Comparison of ENCODE assay signal across 19 mouse cellular contexts in the genomic region with DNA sequence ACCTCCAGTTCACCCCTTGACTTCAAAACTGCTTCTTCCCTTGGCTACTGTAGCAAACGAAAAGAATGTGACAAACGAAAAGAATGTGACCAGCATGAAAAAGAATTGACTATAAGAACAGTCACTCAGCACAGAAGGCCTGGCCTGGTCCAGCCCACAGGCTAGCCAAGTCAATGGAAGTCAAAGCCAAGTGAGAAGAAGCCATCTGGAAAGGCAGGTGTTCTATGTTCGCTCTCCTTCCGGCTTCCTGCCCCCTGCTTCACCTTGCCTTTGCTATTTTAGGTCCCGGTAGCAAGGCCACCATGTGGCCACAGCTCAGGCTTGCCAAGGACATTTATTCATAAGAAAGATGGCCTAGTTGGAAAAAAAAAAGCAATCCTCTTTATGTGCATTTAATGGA. TPM values are rescaled to one million over a fixed set of nuclear protein-coding genes. Genes with fewer than 3 reads are reported as not detected.
DNase-seq lines count a peak whose midpoint lies in the region; ATAC-seq and TF ChIP-seq lines count a peak whose summit lies in the region.
"Had no signal": no experiment of that assay in that cellular context is flagged by ENCODE, and none has a peak within 500 bp of the region (broad histone marks: within the 10 kb centered on the region; RNA-seq: fewer than 3 reads in every experiment).

No protein-coding gene starts in this region.

- H3K27me3 ChIP-seq in spleen, adult 2 months (ENCODE audit: control insufficient read depth, insufficient read depth, low read length): no peaks in the 10 kb centered on the region
- no peaks in the 10 kb centered on the region for H3K27me3 ChIP-seq in small intestine, adult 2 months (ENCODE audit: control insufficient read depth, insufficient read depth, low read length)
- H3K27me3 ChIP-seq: embryonic facial prominence, embryonic 15.5 days; hindbrain, embryonic 12.5 days; stomach, embryonic 15.5 days had no signal

- TF ChIP-seq CTCF in spleen, adult 2 months (IDR thresholded peaks at IDR 0.05; ENCODE audit: extremely low read depth, insufficient read depth, insufficient read length, insufficient replicate concordance): no peak
- no peak for TF ChIP-seq CTCF in bone marrow, adult 2 months (IDR thresholded peaks at IDR 0.05; ENCODE audit: control insufficient read depth, insufficient read depth, low read length)
- TF ChIP-seq CTCF in small intestine, adult 2 months (IDR thresholded peaks at IDR 0.05; ENCODE audit: extremely low read depth, insufficient read length, insufficient replicate concordance, low read depth, low read length): no peak

- TF ChIP-seq POLR2A in spleen, adult 2 months (IDR thresholded peaks at IDR 0.05; ENCODE audit: low read depth, low read length): no peak
- no peak for TF ChIP-seq POLR2A in bone marrow, adult 2 months (IDR thresholded peaks at IDR 0.05; ENCODE audit: borderline replicate concordance, control insufficient read depth, low read depth, low read length)
- no peak for TF ChIP-seq POLR2A in small intestine, adult 2 months (IDR thresholded peaks at IDR 0.05; ENCODE audit: low read depth, low read length)

- WGBS in spleen, adult 2 months: 48% methylated on average over 5 of the region's 5 CpGs
- WGBS in bone marrow, adult 2 months: 77% methylated on average over 5 of the region's 5 CpGs
- 75% methylated on average over 5 of the region's 5 CpGs for WGBS in small intestine, adult 2 months

- peaks cover 21% of the 10 kb centered on the region for H3K4me1 ChIP-seq in spleen, adult 2 months (ENCODE audit: control insufficient read depth, insufficient read depth, insufficient read length)
- peaks cover 4% of the 10 kb centered on the region; the same call in 1 of the 2 replicates for H3K4me1 ChIP-seq in bone marrow, adult 2 months (ENCODE audit: control insufficient read depth, insufficient read depth, low read length)
- H3K4me1 ChIP-seq in small intestine, adult 2 months (ENCODE audit: control insufficient read depth, insufficient read depth, insufficient read length, low read length): 0 out of 2 replicates have a peak, but pooled peaks cover 3% of the 10 kb centered on the region
- H3K4me1 ChIP-seq: embryonic facial prominence, embryonic 15.5 days; hindbrain, embryonic 12.5 days; stomach, embryonic 15.5 days had no signal

- DNase-seq in spleen, adult 2 months (ENCODE audit: low read depth in 1 of 2, low spot score in 2 of 2): no peak
- DNase-seq in spleen, postnatal 10 days (ENCODE audit: low spot score in 2 of 2): no peak
- DNase-seq in cerebellum, adult 9-10 months: peak; percentile 99
- no peak for DNase-seq in urinary bladder, postnatal 10 days (ENCODE audit: low spot score)
- DNase-seq in retina, embryonic 14.5 days (ENCODE audit: low spot score): no peak
- DNase-seq: heart, postnatal 10 days; kidney, adult 2 months; kidney, postnatal 14 days; lung, embryonic 14.5 days; lung, postnatal 4 days; right cerebral cortex, postnatal 4 days had no signal

- peaks cover 32% of the 10 kb centered on the region for H3K36me3 ChIP-seq in spleen, adult 2 months (ENCODE audit: control insufficient read depth, insufficient read depth, low read length)
- 0 out of 2 replicates have a peak, but pooled peaks cover 7% of the 10 kb centered on the region for H3K36me3 ChIP-seq in small intestine, adult 2 months (ENCODE audit: control insufficient read depth, insufficient read depth, low read length)
- H3K36me3 ChIP-seq: embryonic facial prominence, embryonic 15.5 days; hindbrain, embryonic 12.5 days; limb, embryonic 10.5 days; stomach, embryonic 15.5 days had no signal

- ATAC-seq in erythroblast, adult 5-6 weeks (replicated peaks; ENCODE audit: low FRiP score, poor library complexity, severe bottlenecking): no peak
- ATAC-seq: inflammation-experienced regulatory T-cells, adult 6 months had no signal

- H3K4me3 ChIP-seq in spleen, adult 2 months (ENCODE audit: extremely low read depth, insufficient read depth, insufficient read length): no peak overlapping the region
- H3K4me3 ChIP-seq in bone marrow, adult 2 months (replicated peaks; ENCODE audit: control insufficient read depth, low read depth, low read length): no peak overlapping the region
- H3K4me3 ChIP-seq in small intestine, adult 2 months (ENCODE audit: low read depth, low read length): no peak overlapping the region
- H3K4me3 ChIP-seq: embryonic facial prominence, embryonic 15.5 days; hindbrain, embryonic 12.5 days; limb, embryonic 10.5 days; stomach, embryonic 15.5 days had no signal

- peak overlapping the region; percentile 84 for H3K27ac ChIP-seq in spleen, adult 2 months (ENCODE audit: insufficient read depth, low read length)
- H3K27ac ChIP-seq in bone marrow, adult 2 months (ENCODE audit: control insufficient read depth, insufficient read depth, low read depth, low read length, poor library complexity): peak overlapping the region; percentile 22; the same call in 1 of the 2 replicates
- H3K27ac ChIP-seq in small intestine, adult 2 months (ENCODE audit: insufficient read depth, low read depth, low read length): peak overlapping the region; percentile 10; the same call in 1 of the 2 replicates
- H3K27ac ChIP-seq: embryonic facial prominence, embryonic 15.5 days; hindbrain, embryonic 12.5 days; limb, embryonic 10.5 days; stomach, embryonic 15.5 days had no signal

RNA-seq across cellular contexts. Expression of a gene that starts 56.7 kb away (rescaled TPM):
- polyA plus RNA-seq in spleen, adult 2 months (2012; rRNA removed): 152 and 254 TPM in 2 replicates
- polyA plus RNA-seq in bone marrow, adult 2 months (2011; ENCODE audit: insufficient read depth, insufficient read length, low replicate concordance, missing spikeins): 6.5 and 17.4 TPM in 2 replicates
- 5.2 and 24.2 TPM in 2 replicates for polyA plus RNA-seq in small intestine, adult 2 months (2012; rRNA removed)
- 11.7 and 13.8 TPM in 2 replicates for total RNA-seq in erythroblast, adult 5-6 weeks (2015; ENCODE audit: low replicate concordance)
- total RNA-seq in erythroblast, adult 5-6 weeks (2017; ENCODE audit: low replicate concordance): 15.6 and 18.3 TPM in 2 replicates

Comparison
In these comparisons a context has a peak if more than half of its experiments do, and no peak if none do; other contexts are left out.
1. H3K27ac ChIP-seq: peak in every context shown above with its lines; median percentile 84 in spleen, adult 2 months; 22 in bone marrow, adult 2 months; 10 in small intestine, adult 2 months.